Comparison of ENCODE assay signal across 29 mouse cellular contexts in genomic region chr12:114646372-114646771, GRCm38 (mm10).
DNase-seq lines count a peak whose midpoint lies in the region; ATAC-seq lines count a peak whose summit lies in the region.
"Had no signal": no experiment of that assay in that cellular context is flagged by ENCODE, and none has a peak within 500 bp of the region (broad histone marks: within the 10 kb centered on the region; RNA-seq: fewer than 3 reads in every experiment).

No protein-coding gene starts in this region.

- H3K36me3 ChIP-seq in heart, embryonic 12.5 days, result no peaks in the 10 kb centered on the region
- no peaks in the 10 kb centered on the region for H3K36me3 ChIP-seq in forebrain, embryonic 15.5 days
- H3K36me3 ChIP-seq: forebrain, embryonic 10.5 days; G1E; heart, embryonic 13.5 days; hindbrain, embryonic 13.5 days had no signal

- no peaks in the 10 kb centered on the region for H3K27me3 ChIP-seq in heart, embryonic 12.5 days (replicated peaks)
- H3K27me3 ChIP-seq in forebrain, embryonic 15.5 days, result no peaks in the 10 kb centered on the region
- H3K27me3 ChIP-seq: CH12.LX; forebrain, embryonic 13.5 days; heart, embryonic 13.5 days; hindbrain, embryonic 13.5 days; Patski had no signal

- no peak overlapping the region for H3K4me2 ChIP-seq in heart, embryonic 12.5 days
- H3K4me2 ChIP-seq in forebrain, embryonic 15.5 days (replicated peaks), result no peak overlapping the region
- H3K4me2 ChIP-seq: forebrain, embryonic 13.5 days; heart, embryonic 13.5 days; hindbrain, embryonic 13.5 days had no signal

- H3K9ac ChIP-seq in heart, embryonic 12.5 days, result no peak overlapping the region
- no peak overlapping the region for H3K9ac ChIP-seq in forebrain, embryonic 15.5 days (replicated peaks)
- H3K9ac ChIP-seq: forebrain, embryonic 13.5 days; forebrain, postnatal 0 days; heart, embryonic 13.5 days; hindbrain, embryonic 13.5 days had no signal

- no peak overlapping the region for H3K27ac ChIP-seq in heart, embryonic 12.5 days (ENCODE audit: poor library complexity, severe bottlenecking)
- no peak overlapping the region for H3K27ac ChIP-seq in forebrain, embryonic 15.5 days (replicated peaks)
- H3K27ac ChIP-seq: forebrain, embryonic 10.5 days; forebrain, embryonic 13.5 days; heart, embryonic 13.5 days; hindbrain, embryonic 13.5 days; hindbrain, postnatal 0 days had no signal

- ATAC-seq in heart, embryonic 12.5 days (ENCODE audit: insufficient number of reproducible peaks, low FRiP score), result no peak
- ATAC-seq in hematopoietic stem cell, adult 5-6 weeks (replicated peaks in 1 of 2; ENCODE audit: insufficient read depth in 1 of 2, low FRiP score in 2 of 2, low TSS enrichment in 1 of 2, low read depth in 1 of 2, poor library complexity in 2 of 2, severe bottlenecking in 2 of 2), result peak; percentile 46 to 48; a peak in 2 of 4 replicates
- ATAC-seq in forebrain, embryonic 15.5 days (replicated peaks), result no peak
- ATAC-seq: forebrain, embryonic 13.5 days; forebrain, postnatal 0 days; hindbrain, postnatal 0 days; inflammation-experienced regulatory T-cells, adult 6 months; intestine, embryonic 16.5 days; Patski had no signal

- no peaks in the 10 kb centered on the region for H3K4me1 ChIP-seq in heart, embryonic 12.5 days (replicated peaks)
- no peaks in the 10 kb centered on the region for H3K4me1 ChIP-seq in forebrain, embryonic 15.5 days
- H3K4me1 ChIP-seq: forebrain, embryonic 10.5 days; forebrain, embryonic 13.5 days; heart, embryonic 13.5 days; hindbrain, embryonic 13.5 days had no signal

- peak; percentile 79 for DNase-seq in heart, adult 11 months
- DNase-seq in natural killer cell, adult 2 months (ENCODE audit: low spot score in 2 of 2), result peak; percentile 3 to 20
- no peak for DNase-seq in gastrocnemius, postnatal 10 days
- DNase-seq: adrenal gland, postnatal 10 days; adrenal gland, postnatal 36 days; B cell, adult 2 months; cerebellum, adult 11 months; cerebellum, adult 2 months; cerebellum, adult 9-11 months; cerebellum, postnatal 36 days; forebrain, postnatal 0 days; gastrocnemius, postnatal 36 days; heart, adult 18-20 months; heart, postnatal 14 days; heart, postnatal 4 days; kidney, adult 18-20 months had no signal

- no peak overlapping the region for H3K4me3 ChIP-seq in heart, embryonic 12.5 days
- no peak overlapping the region for H3K4me3 ChIP-seq in forebrain, embryonic 15.5 days
- H3K4me3 ChIP-seq: forebrain, embryonic 10.5 days; forebrain, embryonic 13.5 days; heart, embryonic 13.5 days; hindbrain, embryonic 13.5 days had no signal

- 73% methylated on average over 3 of the region's 3 CpGs for WGBS in heart, embryonic 12.5 days
- 87% methylated on average over 3 of the region's 3 CpGs for WGBS in forebrain, embryonic 15.5 days

- peaks cover 10% of the 10 kb centered on the region; the same call in 1 of the 2 replicates for H3K9me3 ChIP-seq in heart, embryonic 12.5 days (replicated peaks)
- H3K9me3 ChIP-seq in forebrain, embryonic 15.5 days, result peaks cover 17% of the 10 kb centered on the region; the same call in 1 of the 2 replicates

Comparison
In these comparisons a context has a peak if more than half of its experiments do, and no peak if none do; other contexts are left out.
1. ATAC-seq: peak in hematopoietic stem cell, adult 5-6 weeks (2 of 2); none in heart, embryonic 12.5 days (single experiment) and forebrain, embryonic 15.5 days (single experiment).